Mouse (Mus musculus): ENCODE data around the gene Serbp1. TPM values are rescaled to one million over a fixed set of nuclear protein-coding genes. Genes with fewer than 3 reads are reported as not detected.
"Not testable (repeated sequence)": the region's sequence is repeated elsewhere in the genome, so short reads cannot be mapped to it uniquely, and the experiment has no call there.

The Serbp1 gene
- total and polyA plus RNA-seq, 3 experiments: 53.6 to 227 (median 196) TPM

DNA sequence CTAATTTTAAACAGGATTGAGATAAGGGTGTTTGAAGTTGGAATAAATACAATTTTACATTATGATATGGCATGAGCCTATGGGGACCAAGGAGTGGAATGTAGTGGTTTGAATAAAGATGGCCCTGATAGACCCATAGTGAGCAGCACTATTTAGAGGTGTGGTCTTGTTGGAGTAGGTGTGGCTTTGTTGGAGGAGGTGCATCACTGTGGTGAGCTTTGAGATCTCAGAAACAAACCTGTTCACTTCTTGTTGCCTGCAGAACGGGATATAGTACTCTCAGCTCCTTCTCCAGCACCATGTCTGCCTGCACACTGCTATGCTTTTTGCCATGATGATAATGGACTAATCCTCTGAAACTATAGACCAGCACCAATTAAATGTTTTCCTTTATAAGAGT, 20.1 kb upstream of the Serbp1 start:
- no peak overlapping the region for H3K27ac ChIP-seq
- 91% methylated on average over 1 of the region's 1 CpGs for WGBS

DNA sequence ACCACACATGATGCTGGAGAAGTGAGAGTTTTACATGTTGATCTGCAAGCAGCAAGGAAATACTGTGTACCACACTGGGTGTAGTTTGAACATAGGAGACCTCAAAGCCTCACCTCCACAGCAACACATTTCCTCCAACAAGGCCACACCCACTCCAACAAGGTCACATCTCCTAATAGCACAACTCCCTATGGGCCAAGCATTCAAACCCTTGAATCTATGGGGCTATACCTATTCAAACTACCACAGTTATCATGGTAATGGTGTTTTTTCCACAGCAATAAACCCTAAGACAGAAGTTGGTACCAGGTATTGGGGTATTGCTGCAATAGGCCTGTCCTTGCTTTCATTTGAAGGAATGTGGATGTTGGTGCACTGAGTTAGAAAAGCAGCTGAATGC, 19.4 kb upstream of the Serbp1 start:
- Histone ChIP-seq H3K36me3 (ENCODE audit: control insufficient read depth, insufficient read depth, low read length) (no peaks in the 10 kb centered on the region), H3K4me1 (ENCODE audit: control insufficient read depth, insufficient read depth, low read length) (no peaks in the 10 kb centered on the region), H3K27ac (no peak overlapping the region), H3K9ac (ENCODE audit: low read depth, low read length) (no peak overlapping the region), H3K79me2 (replicated peaks; ENCODE audit: control insufficient read depth, insufficient read depth, low read length) (no peaks in the 10 kb centered on the region), H3K27me3 (ENCODE audit: control insufficient read depth, insufficient read depth, low read length) (no peaks in the 10 kb centered on the region), H3K4me3 (no peak overlapping the region)
- no peak for DNase-seq
- no peak for TF ChIP-seq POLR2A (IDR thresholded peaks at IDR 0.05; ENCODE audit: insufficient read depth, low read depth, low read length)
- no peak for TF ChIP-seq EP300 (IDR thresholded peaks at IDR 0.05; ENCODE audit: insufficient read depth, low read depth, low read length)
- TF ChIP-seq CTCF (IDR thresholded peaks at IDR 0.05): no peak
- intact Hi-C loops (cut with DNase I): no loop called here

More for the DNA sequence above, 20.1 kb upstream of the Serbp1 start:
- no peaks in the 10 kb centered on the region for H3K79me2 ChIP-seq (replicated peaks; ENCODE audit: control insufficient read depth, insufficient read depth, low read length)
- no peak for DNase-seq
- TF ChIP-seq CTCF (IDR thresholded peaks at IDR 0.05): no peak
- no peak for TF ChIP-seq POLR2A (IDR thresholded peaks at IDR 0.05; ENCODE audit: insufficient read depth, low read depth, low read length)
- TF ChIP-seq EP300 (IDR thresholded peaks at IDR 0.05; ENCODE audit: insufficient read depth, low read depth, low read length): no peak
- H3K4me1 ChIP-seq (ENCODE audit: control insufficient read depth, insufficient read depth, low read length): no peaks in the 10 kb centered on the region
- no peaks in the 10 kb centered on the region for H3K36me3 ChIP-seq (ENCODE audit: control insufficient read depth, insufficient read depth, low read length)
- H3K27me3 ChIP-seq (ENCODE audit: control insufficient read depth, insufficient read depth, low read length): no peaks in the 10 kb centered on the region
- no peak overlapping the region for H3K4me3 ChIP-seq
- no peak overlapping the region for H3K9ac ChIP-seq (ENCODE audit: low read depth, low read length)
- intact Hi-C loops (cut with DNase I): no loop called here

DNA sequence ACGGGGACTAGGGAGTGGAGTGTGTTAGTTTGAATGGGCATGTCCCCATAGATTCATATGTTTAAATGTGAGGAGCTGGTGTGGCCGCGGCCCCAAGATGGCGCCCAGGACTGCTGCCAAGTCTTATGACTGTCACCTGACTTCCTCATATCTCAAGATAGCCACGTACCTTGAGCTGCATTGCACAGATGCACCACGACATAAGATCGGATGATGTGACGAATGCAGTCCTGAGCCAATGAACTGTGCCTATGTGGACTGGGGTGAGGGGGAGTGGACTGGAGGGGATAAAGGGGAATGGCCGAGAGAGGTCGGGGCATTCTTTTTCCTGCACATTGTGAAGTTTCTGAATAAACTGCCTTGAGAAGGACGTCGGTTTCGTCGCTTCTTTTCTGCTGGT, 18.0 kb upstream of the Serbp1 start:
- DNase-seq; H3K4me3 ChIP-seq; intact Hi-C loops (cut with DNase I); H3K27me3 ChIP-seq (ENCODE audit: control insufficient read depth, insufficient read depth, low read length); H3K79me2 ChIP-seq (replicated peaks; ENCODE audit: control insufficient read depth, insufficient read depth, low read length); H3K4me1 ChIP-seq (ENCODE audit: control insufficient read depth, insufficient read depth, low read length); H3K27ac ChIP-seq; H3K36me3 ChIP-seq (ENCODE audit: control insufficient read depth, insufficient read depth, low read length); H3K9ac ChIP-seq (ENCODE audit: low read depth, low read length): not testable (repeated sequence)
- WGBS: 88% methylated on average over 14 of the region's 14 CpGs

DNA sequence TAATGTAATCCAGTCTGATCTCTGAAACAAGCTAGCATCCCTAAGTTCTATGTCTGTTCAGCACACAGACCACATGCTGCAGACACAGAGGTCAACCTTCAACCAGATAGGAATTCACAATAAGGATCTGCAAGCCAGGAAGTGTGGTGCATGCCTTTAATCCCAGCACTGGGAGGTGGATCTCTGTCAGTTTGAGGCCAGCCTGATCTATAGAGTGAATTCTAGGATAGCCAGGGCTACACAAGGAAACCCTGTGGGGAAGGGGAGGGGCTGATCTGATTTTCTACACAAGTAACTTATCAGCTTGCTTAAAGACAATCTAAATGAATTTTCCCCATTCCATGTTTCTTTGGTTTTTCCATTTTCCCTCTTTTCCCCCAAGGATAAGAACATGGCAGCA, 17.2 kb upstream of the Serbp1 start:
- intact Hi-C loops (cut with DNase I): no loop called here

DNA sequence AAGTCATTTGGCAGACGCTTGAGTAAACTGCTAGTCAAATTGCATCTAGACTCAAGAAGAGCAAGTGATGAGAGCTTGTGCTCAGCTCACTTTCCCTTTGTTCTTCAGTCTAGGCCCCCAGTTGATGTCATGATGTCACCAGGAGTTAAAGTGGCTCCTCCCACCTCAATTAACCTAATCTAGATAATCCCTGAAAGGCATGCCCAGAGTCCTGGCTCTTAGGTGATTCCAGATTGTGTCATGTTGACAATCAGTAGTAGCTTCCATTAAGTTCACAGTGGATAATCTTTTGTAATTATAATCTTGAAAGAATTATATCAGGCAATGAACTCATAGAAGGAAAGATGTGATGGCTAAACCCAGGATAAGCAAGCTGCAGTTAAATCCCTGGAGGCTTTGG, 14.9 kb upstream of the Serbp1 start:
- intact Hi-C loops (cut with DNase I): no loop called here
- no peak for DNase-seq
- Histone ChIP-seq H3K79me2 (replicated peaks; ENCODE audit: control insufficient read depth, insufficient read depth, low read length) (no peaks in the 10 kb centered on the region), H3K9ac (ENCODE audit: low read depth, low read length) (no peak overlapping the region), H3K27me3 (ENCODE audit: control insufficient read depth, insufficient read depth, low read length) (no peaks in the 10 kb centered on the region), H3K36me3 (ENCODE audit: control insufficient read depth, insufficient read depth, low read length) (no peaks in the 10 kb centered on the region), H3K27ac (peak overlapping the region; percentile 65), H3K4me1 (ENCODE audit: control insufficient read depth, insufficient read depth, low read length) (no peaks in the 10 kb centered on the region), H3K4me3 (no peak overlapping the region)
- 91% methylated on average over 1 of the region's 1 CpGs for WGBS
- TF ChIP-seq POLR2A (IDR thresholded peaks at IDR 0.05; ENCODE audit: insufficient read depth, low read depth, low read length): no peak
- TF ChIP-seq EP300 (IDR thresholded peaks at IDR 0.05; ENCODE audit: insufficient read depth, low read depth, low read length): no peak
- no peak for TF ChIP-seq CTCF (IDR thresholded peaks at IDR 0.05)

More for the DNA sequence above, 17.2 kb upstream of the Serbp1 start:
- TF ChIP-seq POLR2A (IDR thresholded peaks at IDR 0.05; ENCODE audit: insufficient read depth, low read depth, low read length) (no peak), CTCF (IDR thresholded peaks at IDR 0.05) (no peak), EP300 (IDR thresholded peaks at IDR 0.05; ENCODE audit: insufficient read depth, low read depth, low read length) (no peak)
- no peak overlapping the region for H3K9ac ChIP-seq (ENCODE audit: low read depth, low read length)
- H3K79me2 ChIP-seq (replicated peaks; ENCODE audit: control insufficient read depth, insufficient read depth, low read length): no peaks in the 10 kb centered on the region
- no peak for DNase-seq
- H3K27me3 ChIP-seq (ENCODE audit: control insufficient read depth, insufficient read depth, low read length): no peaks in the 10 kb centered on the region
- H3K36me3 ChIP-seq (ENCODE audit: control insufficient read depth, insufficient read depth, low read length): no peaks in the 10 kb centered on the region
- H3K4me3 ChIP-seq: no peak overlapping the region
- no peaks in the 10 kb centered on the region for H3K4me1 ChIP-seq (ENCODE audit: control insufficient read depth, insufficient read depth, low read length)
- no peak overlapping the region for H3K27ac ChIP-seq

DNA sequence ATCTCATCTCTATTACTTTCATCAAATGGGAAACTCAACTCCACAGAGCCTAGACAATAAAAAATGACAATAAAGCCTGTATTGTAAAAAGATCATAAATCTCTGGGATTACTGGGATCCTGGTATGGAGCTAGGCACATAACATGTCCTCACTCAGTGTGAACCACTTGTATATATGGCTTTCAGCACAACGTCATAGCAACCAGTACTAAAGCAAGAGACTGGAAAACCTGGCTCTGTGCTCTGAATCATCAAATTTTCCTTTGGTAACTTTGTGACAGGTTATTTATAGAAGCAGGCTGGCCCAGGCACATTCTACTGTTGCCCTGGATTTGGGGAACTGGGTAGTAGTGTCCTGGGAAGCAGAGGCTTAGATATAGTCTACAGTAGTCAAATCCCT, 14.5 kb upstream of the Serbp1 start:
- no peak overlapping the region for H3K9ac ChIP-seq (ENCODE audit: low read depth, low read length)
- intact Hi-C loops (cut with DNase I): no loop called here
- no peak for DNase-seq
- no peak for TF ChIP-seq CTCF (IDR thresholded peaks at IDR 0.05)
- H3K36me3 ChIP-seq (ENCODE audit: control insufficient read depth, insufficient read depth, low read length): no peaks in the 10 kb centered on the region
- H3K27me3 ChIP-seq (ENCODE audit: control insufficient read depth, insufficient read depth, low read length): no peaks in the 10 kb centered on the region
- WGBS: 53% methylated on average over 1 of the region's 1 CpGs
- H3K4me1 ChIP-seq (ENCODE audit: control insufficient read depth, insufficient read depth, low read length): 0 out of 2 replicates have a peak, but pooled peaks cover 2% of the 10 kb centered on the region
- peak overlapping the region; percentile 65 for H3K27ac ChIP-seq
- H3K4me3 ChIP-seq: no peak overlapping the region
- H3K79me2 ChIP-seq (replicated peaks; ENCODE audit: control insufficient read depth, insufficient read depth, low read length): no peaks in the 10 kb centered on the region

DNA sequence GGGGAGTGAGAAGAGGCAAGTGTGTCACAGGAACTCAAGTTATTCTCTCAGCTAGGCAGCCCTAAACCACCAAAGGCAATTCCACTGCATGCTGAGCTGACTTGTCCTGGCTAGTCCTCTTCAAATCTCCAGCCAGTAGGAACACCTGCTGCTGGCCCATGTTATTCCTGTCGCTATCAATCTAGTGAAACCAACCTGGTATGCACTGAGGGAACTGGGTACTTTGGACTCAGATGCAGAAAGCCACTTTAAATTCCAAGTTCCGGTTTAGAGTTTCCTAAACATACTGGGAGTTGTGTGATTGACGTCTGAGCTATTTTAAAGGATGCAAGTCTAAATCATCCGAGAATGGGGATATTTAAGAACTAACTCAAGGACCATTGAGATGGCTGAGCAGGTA, 11.7 kb upstream of the Serbp1 start:
- H3K4me1 ChIP-seq (ENCODE audit: control insufficient read depth, insufficient read depth, low read length): 0 out of 2 replicates have a peak, but pooled peaks cover 2% of the 10 kb centered on the region
- H3K27me3 ChIP-seq (ENCODE audit: control insufficient read depth, insufficient read depth, low read length): no peaks in the 10 kb centered on the region
- no peaks in the 10 kb centered on the region for H3K79me2 ChIP-seq (replicated peaks; ENCODE audit: control insufficient read depth, insufficient read depth, low read length)
- WGBS: 61% methylated on average over 4 of the region's 4 CpGs
- peaks cover 2% of the 10 kb centered on the region; the same call in 1 of the 2 replicates for H3K36me3 ChIP-seq (ENCODE audit: control insufficient read depth, insufficient read depth, low read length)
- DNase-seq: no peak
- H3K9ac ChIP-seq (ENCODE audit: low read depth, low read length): no peak overlapping the region
- TF ChIP-seq EP300 (IDR thresholded peaks at IDR 0.05; ENCODE audit: insufficient read depth, low read depth, low read length) (no peak), POLR2A (IDR thresholded peaks at IDR 0.05; ENCODE audit: insufficient read depth, low read depth, low read length) (no peak), CTCF (IDR thresholded peaks at IDR 0.05) (no peak)
- intact Hi-C loops (cut with DNase I): no loop called here
- H3K27ac ChIP-seq: no peak overlapping the region
- H3K4me3 ChIP-seq: no peak overlapping the region

Measured in heart, adult 2 months (tissue).